Mouse (Mus musculus) thymus, postnatal 25 days (tissue): Measurements from ENCODE around the gene Pdcd11.
"Not testable (repeated sequence)": the region's sequence is repeated elsewhere in the genome, so short reads cannot be mapped to it uniquely, and the experiment has no call there.

Experiments
- DNase-seq: peaks from one replicate; pipeline ENCODE4 v3.0.0; 2022

The Pdcd11 gene

GRCm38 (mm10) chr19:47128835-47129234, 38.3 kb downstream of the Pdcd11 start:
- no peak for DNase-seq

- DNase-seq, result no peak
Observed at GRCm38 (mm10) chr19:47130551-47131125, 40.1 kb downstream of the Pdcd11 start.

- no peak for DNase-seq
Observed at GRCm38 (mm10) chr19:47133161-47133560, 42.6 kb downstream of the Pdcd11 start.

- no peak for DNase-seq
Observed at GRCm38 (mm10) chr19:47135568-47135967, 45.0 kb downstream of the Pdcd11 start.

GRCm38 (mm10) chr19:47136170-47136569, 45.6 kb downstream of the Pdcd11 start:
- no peak for DNase-seq

- DNase-seq, result peak; percentile 33
Observed at GRCm38 (mm10) chr19:47137051-47137581, 46.5 kb downstream of the Pdcd11 start.

- peak; percentile 62 for DNase-seq
Observed at GRCm38 (mm10) chr19:47137771-47138421, 47.3 kb downstream of the Pdcd11 start, which contains the start of gene Calhm2. Gene Calhm2, minus strand, starts transcription at chr19:47138294.

GRCm38 (mm10) chr19:47139611-47140010, 49.0 kb downstream of the Pdcd11 start:
- not testable (repeated sequence) for DNase-seq

GRCm38 (mm10) chr19:47142438-47142837, 51.9 kb downstream of the Pdcd11 start:
- DNase-seq, result no peak

- no peak for DNase-seq
Observed at GRCm38 (mm10) chr19:47144154-47144553, 53.6 kb downstream of the Pdcd11 start, which contains the start of gene Calhm1. Gene Calhm1, minus strand, starts transcription at chr19:47144254.

GRCm38 (mm10) chr19:47148267-47148847, 57.8 kb downstream of the Pdcd11 start:
- no peak for DNase-seq

- DNase-seq, result no peak
Observed at GRCm38 (mm10) chr19:47149854-47150253, 59.3 kb downstream of the Pdcd11 start.

GRCm38 (mm10) chr19:47151332-47152061, 60.9 kb downstream of the Pdcd11 start:
- no peak for DNase-seq

- no peak for DNase-seq
Observed at GRCm38 (mm10) chr19:47152062-47152369, 61.4 kb downstream of the Pdcd11 start.

- no peak for DNase-seq
Observed at GRCm38 (mm10) chr19:47153767-47154166, 63.2 kb downstream of the Pdcd11 start.

- no peak for DNase-seq
Observed at GRCm38 (mm10) chr19:47157664-47158063, 67.1 kb downstream of the Pdcd11 start, which contains the start of gene Calhm3. Gene Calhm3, minus strand, starts transcription at chr19:47157764.

GRCm38 (mm10) chr19:47161669-47162068, 71.1 kb downstream of the Pdcd11 start:
- DNase-seq, result no peak

GRCm38 (mm10) chr19:47163176-47163744, 72.7 kb downstream of the Pdcd11 start:
- no peak for DNase-seq

GRCm38 (mm10) chr19:47166758-47167157, 76.2 kb downstream of the Pdcd11 start:
- DNase-seq, result no peak

GRCm38 (mm10) chr19:47167617-47168214, 77.1 kb downstream of the Pdcd11 start:
- DNase-seq, result no peak

GRCm38 (mm10) chr19:47168223-47168622, 77.7 kb downstream of the Pdcd11 start:
- DNase-seq, result peak; percentile 29

GRCm38 (mm10) chr19:47168793-47169412, 78.3 kb downstream of the Pdcd11 start:
- DNase-seq, result peak; percentile 82
